Mouse (Mus musculus): ENCODE measurements around the gene Lcn10.
"Not testable (repeated sequence)": the region's sequence is repeated elsewhere in the genome, so short reads cannot be mapped to it uniquely, and the experiment has no call there.

Lcn10 gene

GRCm38 (mm10) chr2:25682426-25682825 is at the start of gene Lcn10:
TSS of gene Lcn10 (plus strand) at chr2:25682726.
- DNase-seq (ENCODE audit: low spot score): no peak

DNA sequence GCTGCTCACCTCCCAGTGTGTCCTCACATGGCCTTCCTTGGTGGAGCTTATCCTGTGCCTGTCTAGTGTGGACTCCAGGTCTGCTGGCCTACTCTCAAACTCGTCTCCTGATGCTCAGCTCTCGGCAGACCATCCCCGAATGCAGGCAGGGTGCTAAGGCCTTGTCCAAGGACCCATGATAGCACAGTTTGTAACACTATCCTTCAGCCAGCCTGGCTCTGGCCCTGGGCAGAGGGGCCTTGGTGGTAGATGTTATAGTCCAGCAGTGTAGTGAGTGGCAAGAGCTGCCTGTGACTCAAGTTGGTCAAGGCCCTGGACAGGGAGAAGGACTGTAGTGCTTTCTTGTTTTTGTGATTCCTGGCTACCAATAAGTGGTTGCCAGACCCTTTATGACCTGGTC is 48.9 kb upstream of the Lcn10 start:
- no peak for DNase-seq (ENCODE audit: low spot score)

GRCm38 (mm10) chr2:25634046-25634445 is 48.5 kb upstream of the Lcn10 start:
- DNase-seq (ENCODE audit: low spot score): no peak

GRCm38 (mm10) chr2:25639890-25640289 is 42.6 kb upstream of the Lcn10 start:
- DNase-seq (ENCODE audit: low spot score): no peak

- no peak for DNase-seq (ENCODE audit: low spot score)
These were observed 29.6 kb upstream of the Lcn10 start, which contains the start of gene Lcn8 for GRCm38 (mm10) chr2:25652902-25653301. TSS of gene Lcn8 (plus strand) at chr2:25653120.

DNA sequence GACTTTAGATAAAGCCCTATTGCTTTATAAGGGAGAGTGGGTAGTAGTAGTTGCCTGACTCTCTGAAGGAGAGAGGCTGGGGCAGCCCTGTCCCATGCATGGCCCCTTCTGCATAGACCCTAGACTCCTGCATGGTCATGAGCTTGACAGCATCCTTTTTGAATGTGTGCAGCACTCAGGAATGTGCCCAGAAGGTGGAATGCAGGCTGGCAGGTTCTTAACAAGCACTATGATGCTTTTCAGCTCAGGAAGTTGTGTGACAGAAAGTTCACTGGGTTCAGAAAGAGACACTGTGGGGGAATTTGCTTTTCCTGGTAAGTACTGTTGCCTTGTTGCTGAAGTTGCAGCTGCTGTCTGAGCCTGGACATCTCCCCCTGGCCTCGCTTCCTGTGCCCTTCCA is 28.0 kb upstream of the Lcn10 start:
- DNase-seq (ENCODE audit: low spot score): no peak

DNA sequence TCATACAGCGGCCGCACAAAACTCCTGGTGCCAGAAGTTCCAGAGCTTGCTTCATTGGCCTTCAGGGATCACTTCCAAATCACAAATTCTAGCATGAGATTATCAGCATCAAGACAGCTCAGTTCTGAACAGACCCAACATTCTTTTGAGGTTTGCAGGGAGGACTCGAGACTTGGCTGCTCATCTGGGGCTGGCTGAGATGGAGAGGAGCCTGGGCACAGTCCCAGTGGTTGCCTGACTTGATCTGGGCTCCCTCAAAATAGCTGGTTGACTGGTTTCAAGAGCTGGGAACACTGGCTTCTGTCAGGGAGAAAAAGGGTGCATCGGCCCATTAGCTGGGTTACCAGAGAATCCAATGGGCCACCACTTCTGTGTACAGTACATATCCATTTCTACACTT is 25.8 kb upstream of the Lcn10 start:
- DNase-seq (ENCODE audit: low spot score): no peak

DNA sequence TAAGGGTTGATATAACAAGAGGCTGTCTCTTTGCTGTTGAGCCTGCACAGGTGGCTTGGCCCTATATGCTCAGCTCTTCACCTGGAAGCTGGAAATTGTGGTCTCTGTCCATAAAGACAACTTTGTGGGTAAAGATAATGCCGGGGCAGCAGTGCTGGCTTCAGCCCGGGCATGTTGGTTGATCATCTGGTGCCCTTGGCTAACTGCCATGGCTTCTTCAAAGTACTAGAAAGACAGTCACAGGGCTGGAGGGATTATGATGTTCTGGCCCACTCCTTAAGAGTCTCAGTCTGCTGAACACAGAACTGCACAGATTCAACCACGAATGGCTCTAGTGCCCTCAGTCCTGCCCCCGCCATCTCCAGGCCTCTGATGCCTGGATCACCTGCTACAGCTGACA is 25.3 kb upstream of the Lcn10 start:
- DNase-seq (ENCODE audit: low spot score): no peak

GRCm38 (mm10) chr2:25657652-25658051 is 24.9 kb upstream of the Lcn10 start, which contains the start of gene Lcn5:
TSS of gene Lcn5 (plus strand) at chr2:25657952.
- no peak for DNase-seq (ENCODE audit: low spot score)

DNA sequence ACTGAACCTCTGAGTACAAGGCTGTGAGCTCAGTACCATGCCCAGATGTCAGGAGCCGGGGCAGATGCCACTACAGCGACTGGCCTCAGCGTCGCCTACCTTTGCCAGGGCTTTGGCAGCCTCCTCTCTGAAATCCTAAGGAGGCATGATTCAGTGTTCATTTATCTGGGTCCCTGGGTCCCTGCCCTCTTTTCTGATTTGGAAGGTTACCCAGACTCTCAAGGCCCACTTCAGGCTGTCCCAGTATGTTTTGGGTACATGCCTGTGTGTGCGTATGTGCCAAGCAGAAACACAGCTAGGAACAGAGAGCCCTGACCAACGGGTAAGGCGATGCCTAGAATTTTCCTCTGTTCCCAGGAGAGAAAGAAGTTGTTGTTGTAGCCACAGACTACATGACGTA is 22.2 kb upstream of the Lcn10 start:
- no peak for DNase-seq (ENCODE audit: low spot score)

- DNase-seq (ENCODE audit: low spot score): no peak
These were observed 21.1 kb upstream of the Lcn10 start for GRCm38 (mm10) chr2:25661245-25661970.

- DNase-seq (ENCODE audit: low spot score): no peak
These were observed 19.0 kb upstream of the Lcn10 start for GRCm38 (mm10) chr2:25663511-25663910.

- no peak for DNase-seq (ENCODE audit: low spot score)
These were observed 18.4 kb upstream of the Lcn10 start for GRCm38 (mm10) chr2:25664125-25664524.

DNA sequence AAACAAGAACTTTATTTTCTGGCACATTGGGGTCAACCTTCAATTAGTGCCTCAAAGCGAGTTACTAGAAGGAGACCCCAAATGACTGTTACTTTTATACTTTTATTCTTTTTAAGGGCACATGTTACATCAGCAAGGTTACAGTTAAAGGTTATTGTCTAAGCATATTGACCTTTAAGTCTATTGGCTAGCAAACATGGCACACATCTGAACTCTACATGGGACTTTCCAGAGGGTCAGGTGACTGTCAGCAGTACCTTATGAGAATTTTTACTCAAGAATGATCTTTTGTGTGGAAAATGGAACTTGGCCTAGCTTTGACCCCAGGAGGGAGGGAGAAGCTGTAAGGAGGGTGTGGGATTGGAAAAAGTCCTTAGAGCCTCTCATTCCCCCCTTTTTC is 16.0 kb upstream of the Lcn10 start:
- no peak for DNase-seq (ENCODE audit: low spot score)

GRCm38 (mm10) chr2:25676486-25676885 is 6.0 kb upstream of the Lcn10 start, which contains the start of gene Lcn6:
TSS of gene Lcn6 (plus strand) at chr2:25676786.
- DNase-seq (ENCODE audit: low spot score): no peak

- DNase-seq (ENCODE audit: low spot score): no peak
These were observed 3.0 kb upstream of the Lcn10 start for GRCm38 (mm10) chr2:25679559-25679958.

- no peak for DNase-seq (ENCODE audit: low spot score)
These were observed 4.4 kb downstream of the Lcn10 start for GRCm38 (mm10) chr2:25686941-25687340.

- DNase-seq (ENCODE audit: low spot score): peak; percentile 32
These were observed 12.1 kb downstream of the Lcn10 start for GRCm38 (mm10) chr2:25694605-25695004.

GRCm38 (mm10) chr2:25696951-25697350 is 14.4 kb downstream of the Lcn10 start:
- DNase-seq (ENCODE audit: low spot score): no peak

- DNase-seq (ENCODE audit: low spot score): no peak
These were observed 16.2 kb downstream of the Lcn10 start for GRCm38 (mm10) chr2:25698696-25699095.

DNA sequence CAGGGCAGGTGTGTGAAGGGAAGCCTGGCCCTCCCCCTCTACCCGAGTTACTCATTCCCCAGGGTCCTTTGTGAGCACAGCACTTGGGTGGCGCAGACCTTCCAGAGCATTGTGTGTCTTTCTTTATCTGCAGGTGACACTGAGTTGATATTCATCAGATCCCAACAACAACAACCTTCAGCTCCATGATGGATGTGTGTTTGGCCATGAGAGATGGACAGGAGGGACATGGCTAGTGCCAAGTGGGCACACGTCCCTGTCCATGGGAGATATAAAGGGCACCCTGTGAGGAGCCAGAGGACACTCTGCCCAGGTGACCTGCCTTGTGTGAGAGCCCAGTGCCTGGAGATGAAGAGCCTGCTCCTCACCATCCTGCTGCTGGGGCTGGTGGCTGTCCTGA is 17.2 kb downstream of the Lcn10 start, which contains the start of gene Obp2a:
Obp2a (plus strand) TSS at position 301 of the 400 bp plus-strand sequence.
- not testable (repeated sequence) for DNase-seq (ENCODE audit: low spot score)

DNA sequence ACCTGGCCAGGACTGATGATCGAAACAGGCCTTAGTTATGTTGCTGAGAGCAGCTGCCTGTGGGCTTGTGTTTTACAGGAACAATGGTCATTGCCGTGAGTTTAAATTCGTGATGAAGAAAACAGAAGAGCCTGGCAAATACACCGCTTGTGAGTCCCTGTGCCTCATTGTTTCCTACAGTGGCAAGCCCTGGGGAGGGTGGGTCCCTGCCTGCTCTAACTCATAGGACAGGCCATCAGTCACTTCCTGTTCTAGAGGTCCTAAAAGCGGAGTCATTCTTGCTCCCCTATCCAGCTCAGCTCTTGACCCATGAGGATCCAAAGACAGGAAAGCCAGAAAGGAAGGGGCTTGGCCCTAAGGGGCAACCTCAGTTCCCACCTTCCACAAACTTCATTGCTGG is 18.5 kb downstream of the Lcn10 start:
- DNase-seq (ENCODE audit: low spot score): no peak

DNA sequence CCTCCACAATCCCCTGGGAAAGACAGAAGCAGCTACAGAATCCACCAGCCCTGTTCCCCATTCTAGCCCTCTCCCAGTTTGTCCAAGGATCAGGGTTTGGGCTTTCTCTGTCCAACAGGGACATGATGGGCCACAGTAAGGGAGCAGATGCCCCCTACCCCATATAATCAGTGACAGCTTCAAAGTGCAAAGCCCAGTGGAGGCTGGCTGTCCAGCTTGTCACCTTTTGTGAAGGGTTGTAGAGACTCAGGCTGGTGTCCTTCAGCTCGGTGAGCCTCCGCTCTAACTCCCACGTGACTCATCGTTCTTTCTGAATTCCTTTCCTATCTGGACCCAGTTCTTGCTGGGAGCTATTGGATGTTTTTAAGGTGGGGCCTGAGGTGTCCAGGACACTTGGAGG is 21.2 kb downstream of the Lcn10 start:
- DNase-seq (ENCODE audit: low spot score): no peak

Data from ovary, adult 18-20 months (tissue).